Mouse (Mus musculus): Measurements from ENCODE around the gene Zfyve16.

GRCm38 (mm10) chr13:92557229-92557628, 26.6 kb upstream of the Zfyve16 start:
- TF ChIP-seq CTCF (conservative IDR thresholded peaks at IDR 0.05; ENCODE audit: insufficient read depth, insufficient read length, low read depth, low read length) (no peak), POLR2A (IDR thresholded peaks at IDR 0.05; ENCODE audit: low read depth, low read length) (no peak)

All from kidney, adult 2 months (tissue).